Mouse (Mus musculus) adrenal gland, adult 8-10 months (tissue): Measurements from ENCODE around the gene Hmgb1. TPM values are rescaled to one million over a fixed set of nuclear protein-coding genes. Genes with fewer than 3 reads are reported as not detected.
A peak's percentile ranks its signal among the peaks of the same experiment; 100 is the strongest.
"Not testable (repeated sequence)": the region's sequence is repeated elsewhere in the genome, so short reads cannot be mapped to it uniquely, and the experiment has no call there.

Experiments used
- DNase-seq: peaks from one replicate; pipeline ENCODE4 v3.0.0; 2022
- total RNA-seq, 4 experiments: library from RNA; stranded (reverse); gene quantifications; 2 replicates each; pipeline ENCODE4 v1.2.4; 2022

Gene Hmgb1
- total RNA-seq, 4 experiments from 2014 or later, result 138 to 162 (median 149) TPM

DNA sequence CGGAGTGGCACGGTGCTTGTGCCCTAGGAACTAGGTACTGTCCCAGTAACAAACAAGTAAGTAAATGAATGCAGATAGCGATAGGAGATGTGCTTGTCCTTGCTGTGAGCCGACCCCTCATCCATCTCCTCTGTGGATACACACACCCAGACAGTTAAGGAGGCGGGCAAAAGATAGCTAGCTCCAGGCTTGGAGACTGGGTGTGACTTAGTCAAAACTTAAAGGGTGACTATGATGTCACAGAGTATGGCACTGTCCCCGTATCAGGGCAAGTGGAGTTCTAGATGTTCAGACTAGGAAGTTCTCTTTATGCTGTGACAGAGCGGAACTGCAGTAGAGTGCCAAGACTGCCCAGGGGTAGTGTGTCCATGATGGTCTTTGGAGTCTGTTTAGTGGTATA lies 37.6 kb downstream of the Hmgb1 start:
- DNase-seq, result no peak

DNA sequence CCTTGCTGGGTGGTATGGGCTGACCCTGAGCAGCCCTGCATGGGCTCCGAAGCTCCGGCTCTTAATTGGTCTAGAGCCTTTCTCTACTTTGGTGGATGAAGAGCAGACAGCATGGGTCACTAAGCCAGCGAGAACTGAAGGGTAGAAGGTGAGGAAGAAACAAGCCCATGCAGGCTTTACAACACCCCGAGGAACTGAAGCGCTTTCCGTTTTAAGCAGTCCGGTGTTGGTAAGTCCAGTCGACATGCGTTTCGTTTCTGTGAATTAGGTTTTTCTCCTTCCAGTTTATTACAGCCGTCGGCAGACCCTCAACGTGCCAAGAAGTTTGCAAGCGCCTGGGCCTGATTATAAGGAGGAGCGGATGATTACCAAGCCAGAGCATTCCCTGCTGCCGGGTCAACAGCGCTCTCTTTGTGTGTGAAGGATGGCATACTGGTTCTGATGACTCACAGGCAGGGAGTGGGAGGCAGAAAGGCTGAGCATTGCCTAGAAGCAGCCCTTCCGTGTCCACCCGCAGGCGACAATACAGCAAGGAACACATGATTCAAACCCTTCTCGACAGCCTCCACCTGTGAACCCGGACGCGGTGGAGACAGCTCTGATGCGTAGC lies 40.4 kb downstream of the Hmgb1 start:
- no peak for DNase-seq

DNA sequence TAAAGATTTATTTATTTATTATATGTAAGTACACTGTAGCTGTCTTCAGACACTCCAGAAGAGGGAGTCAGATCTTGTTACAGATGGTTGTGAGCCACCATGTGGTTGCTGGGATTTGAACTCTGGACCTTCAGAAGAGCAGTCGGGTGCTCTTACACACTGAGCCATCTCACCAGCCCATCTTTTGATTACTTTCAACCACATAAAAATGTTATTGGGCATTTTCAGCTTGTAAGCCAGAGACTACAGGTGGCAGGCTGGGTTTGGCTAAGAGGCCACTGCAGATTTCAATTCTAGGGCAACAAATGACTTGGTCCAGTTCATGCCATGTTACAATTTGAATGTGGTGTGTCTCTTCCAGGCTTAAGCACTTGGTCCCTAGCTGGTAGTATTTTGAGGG lies 43.1 kb downstream of the Hmgb1 start:
- not testable (repeated sequence) for DNase-seq

DNA sequence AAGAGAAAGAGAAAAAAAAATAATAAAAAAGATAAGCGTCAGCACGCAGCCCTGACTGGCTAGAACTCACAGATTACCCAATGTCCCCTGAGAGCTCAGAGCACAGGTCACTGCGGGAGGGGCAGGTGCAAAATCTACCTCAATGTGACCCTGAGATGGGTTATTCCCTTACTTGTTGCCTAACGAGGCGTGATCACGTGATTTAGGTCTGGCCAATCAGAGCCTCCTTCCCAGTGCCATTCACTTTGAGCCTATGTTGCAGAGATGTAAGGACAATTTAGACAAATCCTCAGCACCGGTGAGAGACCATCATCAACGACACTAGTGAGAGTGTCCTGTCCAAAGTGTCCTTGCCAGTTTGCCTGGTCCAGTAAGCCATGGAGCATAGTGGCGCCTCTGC lies 44.0 kb downstream of the Hmgb1 start:
- no peak for DNase-seq

DNA sequence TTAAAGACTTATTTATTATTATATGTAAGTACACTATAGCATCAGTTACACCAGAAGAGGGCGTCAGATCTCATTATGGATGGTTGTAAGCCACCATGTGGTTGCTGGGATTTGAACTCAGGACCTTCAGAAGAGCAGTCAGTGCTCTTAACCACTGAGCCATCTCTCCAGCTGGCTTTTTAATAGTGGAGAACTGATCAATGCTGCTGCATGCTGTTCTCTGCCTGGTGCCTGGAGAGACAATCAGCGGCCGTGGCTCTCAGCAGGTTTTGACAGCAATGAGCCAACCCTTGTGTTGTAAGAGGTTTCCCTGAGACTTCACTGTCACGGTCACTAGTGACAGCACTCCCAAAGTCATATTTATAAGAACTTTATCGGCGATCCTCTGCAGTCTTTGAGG lies 46.2 kb downstream of the Hmgb1 start:
- DNase-seq, result not testable (repeated sequence)

DNA sequence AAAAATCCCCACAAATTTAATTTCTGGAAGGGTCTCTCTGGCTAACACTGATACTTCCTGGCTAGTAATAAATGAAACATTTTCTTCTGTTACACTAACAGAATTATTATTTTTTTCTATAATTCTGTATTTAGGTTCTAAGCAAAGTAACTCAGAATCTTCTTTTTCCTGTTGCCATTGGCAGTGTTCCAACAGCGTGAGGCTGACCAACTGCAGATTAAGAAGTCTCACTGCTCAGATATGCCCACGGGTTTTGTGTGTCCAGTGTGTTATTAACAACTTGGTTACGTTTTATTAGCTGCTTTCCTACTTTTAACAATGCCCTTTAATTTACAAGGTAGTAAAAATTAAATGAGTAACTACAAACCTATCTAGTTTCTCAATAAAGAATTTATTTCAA lies 46.8 kb downstream of the Hmgb1 start:
- DNase-seq, result no peak

DNA sequence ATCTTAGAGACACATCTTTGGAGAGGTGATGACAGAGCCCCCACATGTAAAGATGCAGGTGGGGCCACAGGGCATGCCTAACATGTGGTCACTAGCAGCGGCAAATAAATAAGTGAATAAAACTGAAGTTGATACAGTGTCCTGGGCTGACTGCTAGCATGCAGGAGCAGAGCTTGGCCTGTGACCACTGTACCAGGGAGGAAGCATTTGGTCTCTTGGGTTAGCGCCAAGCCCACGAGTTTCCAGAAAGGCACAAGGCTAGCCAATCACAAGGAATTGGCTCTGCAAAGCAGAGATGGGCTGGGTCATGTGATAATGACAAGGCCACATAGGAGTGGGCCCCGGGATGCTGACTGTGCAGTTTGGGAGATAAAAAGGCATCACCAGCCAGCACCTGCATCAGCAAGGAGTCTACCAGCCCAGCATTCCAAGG lies 47.3 kb downstream of the Hmgb1 start:
- DNase-seq, result no peak

DNA sequence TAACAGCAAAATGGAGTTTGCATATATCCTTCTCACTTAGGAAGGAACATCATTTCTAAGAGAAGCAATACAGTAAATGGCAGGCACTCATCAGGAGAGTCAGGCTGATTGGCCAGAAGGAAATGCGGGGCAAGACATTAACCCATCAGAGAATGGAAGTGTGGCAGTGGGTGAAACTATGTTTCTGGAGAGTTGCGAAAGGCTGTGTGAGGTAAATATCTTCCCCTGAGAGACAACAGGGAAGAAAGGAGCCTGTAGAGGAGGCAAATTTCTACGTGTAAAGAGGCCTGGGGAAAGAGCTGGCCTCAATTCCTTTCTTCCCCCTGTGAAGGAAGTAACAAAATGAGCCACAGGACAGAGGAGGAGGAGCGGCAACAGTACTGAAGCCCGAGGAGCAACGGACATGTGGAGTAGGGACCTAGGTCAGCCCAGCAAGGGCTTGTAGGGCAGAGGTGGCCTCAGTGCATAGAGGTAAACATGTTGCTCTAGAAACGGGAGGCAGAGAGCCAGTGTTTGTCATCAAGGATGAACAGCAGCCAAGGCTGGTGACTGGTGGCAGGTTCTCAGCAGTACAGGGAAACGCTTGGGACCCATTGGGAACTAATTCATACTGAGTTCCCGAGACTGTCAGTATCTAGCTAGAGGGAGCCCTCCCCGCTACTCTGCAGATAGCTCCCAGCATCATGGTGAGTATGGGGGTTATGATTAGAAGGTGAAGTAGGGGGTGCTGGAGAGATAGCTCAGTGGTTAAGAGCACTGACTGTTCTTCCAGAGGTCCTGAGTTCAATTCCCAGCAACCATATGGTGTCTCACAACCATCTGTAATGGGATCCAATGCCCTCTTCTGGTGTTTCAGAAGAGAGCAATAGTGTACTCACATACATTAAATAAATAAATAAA lies 48.6 kb downstream of the Hmgb1 start:
- DNase-seq, result no peak

DNA sequence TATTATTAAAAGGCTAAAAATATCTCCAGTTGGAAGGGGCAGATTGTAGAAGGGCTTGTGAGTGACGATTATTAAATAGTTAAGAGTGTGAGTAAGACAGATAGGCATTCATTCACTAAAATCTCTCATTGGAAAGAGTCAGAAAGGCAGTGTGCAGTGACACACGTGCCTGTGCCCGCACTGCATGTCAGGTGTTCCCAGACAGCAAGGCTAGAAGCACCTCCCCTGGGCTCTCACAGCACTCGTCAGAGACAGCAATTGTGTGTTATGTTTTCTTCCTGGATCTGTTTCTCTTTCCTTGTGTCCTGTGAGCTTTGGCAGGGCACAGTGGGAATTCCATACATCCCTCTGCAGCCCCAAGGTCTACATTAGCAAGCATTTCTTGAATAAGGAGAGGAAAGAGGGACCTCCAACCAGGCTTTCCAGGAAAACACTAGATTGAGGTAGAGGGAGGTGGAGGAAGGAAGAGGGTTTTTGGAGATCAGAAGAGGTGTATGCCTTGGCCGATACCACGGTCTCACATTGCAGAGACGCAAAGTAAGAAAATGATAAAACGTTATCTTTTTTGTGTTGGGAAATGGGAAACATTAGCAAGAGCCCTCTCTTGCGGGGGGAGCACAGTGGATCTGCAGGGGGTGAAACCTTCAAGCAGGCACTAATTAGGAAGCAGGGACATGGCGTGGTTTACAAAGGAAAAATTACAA lies 49.4 kb downstream of the Hmgb1 start:
- DNase-seq, result no peak

DNA sequence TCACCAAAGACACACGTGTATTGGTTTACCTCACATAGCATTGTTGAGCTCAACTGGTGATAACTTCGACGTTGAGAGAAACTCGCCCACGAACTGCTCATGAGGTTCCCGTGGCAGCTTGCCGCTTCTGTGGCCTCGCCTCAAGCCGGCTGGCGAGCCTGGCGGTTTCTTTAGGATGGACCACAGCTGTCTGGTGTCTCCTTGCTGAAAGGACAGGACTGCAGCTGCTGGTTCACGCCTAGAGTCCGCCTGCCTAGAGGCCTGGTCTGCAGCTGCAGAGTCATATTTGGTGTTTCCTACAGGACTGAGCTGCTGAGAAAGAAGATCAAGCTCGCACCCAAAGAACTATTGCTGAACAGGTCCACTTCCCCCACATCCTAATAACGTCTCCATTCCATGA lies 55.8 kb downstream of the Hmgb1 start:
- no peak for DNase-seq

DNA sequence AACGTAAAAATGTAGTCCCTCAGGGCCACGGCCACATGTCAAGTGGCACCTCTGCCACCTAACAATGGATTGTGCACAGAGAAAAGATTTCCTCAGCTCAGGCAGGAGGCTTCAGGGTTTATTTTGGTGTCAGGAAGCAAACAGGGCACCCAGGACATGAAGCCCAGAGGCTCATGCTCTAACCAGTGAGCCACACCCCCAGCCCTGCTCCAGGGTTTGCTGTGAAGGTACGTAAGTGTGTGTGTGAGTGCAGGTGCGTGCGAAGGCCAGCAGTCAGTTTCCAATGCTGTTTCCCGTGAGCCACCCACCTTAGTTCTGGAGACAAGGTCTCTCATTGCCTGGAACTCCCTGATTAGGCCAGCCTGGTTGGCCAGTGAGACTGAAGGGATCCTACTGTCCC lies 60.5 kb downstream of the Hmgb1 start:
- DNase-seq, result no peak

DNA sequence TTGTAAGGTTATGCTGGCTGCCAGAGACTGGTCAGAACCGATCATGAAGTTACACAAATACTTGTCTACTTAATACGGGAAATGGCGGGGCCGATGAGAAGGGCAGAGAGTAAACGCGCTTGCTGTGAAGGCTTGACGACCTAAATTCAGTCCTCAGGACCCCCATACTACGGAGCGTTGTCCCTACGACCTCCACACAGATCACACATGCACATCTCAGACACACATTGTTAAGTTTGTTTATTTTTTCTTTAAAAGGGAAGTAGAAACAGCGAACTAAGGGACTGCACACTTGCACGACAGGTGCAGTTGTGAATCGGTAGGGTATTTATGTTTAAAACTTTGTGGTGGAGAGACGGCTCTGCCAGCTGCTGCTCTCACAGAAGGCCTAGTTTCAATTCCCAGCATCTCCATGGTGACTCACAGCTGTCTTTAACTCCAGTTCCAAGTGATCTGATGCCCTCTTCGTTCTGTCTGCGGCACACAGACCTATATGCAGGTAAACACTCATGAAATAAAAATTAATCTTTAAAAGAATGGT lies 64.9 kb downstream of the Hmgb1 start:
- DNase-seq, result no peak

DNA sequence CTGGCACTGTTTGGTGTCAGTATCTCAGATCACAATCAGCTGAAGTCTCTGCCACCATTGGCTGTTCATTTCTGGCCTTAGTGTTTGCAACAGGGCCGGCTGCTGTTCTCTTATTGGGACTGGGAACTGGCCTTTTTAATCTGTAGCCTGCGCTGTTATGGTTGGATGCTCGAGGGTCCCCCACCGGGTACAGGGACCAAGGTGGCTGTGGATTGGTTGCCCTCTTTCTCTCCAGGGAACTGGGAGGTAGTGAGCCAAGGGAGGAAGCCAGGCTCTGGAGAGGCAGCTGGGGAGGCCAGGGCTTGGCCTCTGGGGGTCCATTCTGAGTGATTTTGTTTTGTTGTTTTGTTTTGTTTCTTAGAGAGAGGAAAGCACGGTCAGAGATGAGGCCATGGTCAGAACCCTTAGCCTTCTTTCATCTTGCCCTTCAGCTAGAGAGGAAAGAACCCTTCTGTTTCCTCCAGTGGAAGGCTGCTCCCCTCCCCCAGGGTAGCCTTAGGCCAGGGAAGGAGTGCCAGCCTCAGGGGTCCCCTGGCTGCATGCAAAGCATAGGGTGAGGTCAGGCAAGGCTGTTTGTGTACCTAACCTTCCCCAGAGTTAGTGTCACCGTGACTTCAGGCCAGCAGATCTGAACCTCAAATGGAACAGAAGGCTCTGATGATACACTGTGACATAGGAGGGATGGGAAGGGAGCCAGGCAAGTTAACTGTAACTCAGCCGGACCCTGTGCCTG lies 66.3 kb downstream of the Hmgb1 start:
- no peak for DNase-seq

DNA sequence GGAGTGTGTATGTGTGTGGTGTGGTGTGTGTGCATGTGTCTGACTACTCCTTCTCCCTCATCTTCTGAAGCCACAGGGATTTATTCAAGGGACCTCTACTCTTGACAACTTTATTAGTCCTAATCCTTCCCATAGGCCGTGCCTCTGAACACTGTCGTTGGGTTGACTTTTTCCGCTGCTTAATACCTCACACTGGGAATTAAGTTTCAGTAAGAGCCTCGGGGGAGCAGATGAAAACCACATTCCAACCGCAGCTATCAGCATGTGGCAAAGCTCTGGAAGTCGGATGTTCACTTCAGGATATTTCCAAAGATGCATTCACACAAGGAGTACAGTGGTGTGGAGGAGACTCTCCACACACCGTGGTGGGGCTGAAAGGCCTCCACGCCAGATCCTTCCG lies 69.7 kb downstream of the Hmgb1 start:
- DNase-seq, result no peak

DNA sequence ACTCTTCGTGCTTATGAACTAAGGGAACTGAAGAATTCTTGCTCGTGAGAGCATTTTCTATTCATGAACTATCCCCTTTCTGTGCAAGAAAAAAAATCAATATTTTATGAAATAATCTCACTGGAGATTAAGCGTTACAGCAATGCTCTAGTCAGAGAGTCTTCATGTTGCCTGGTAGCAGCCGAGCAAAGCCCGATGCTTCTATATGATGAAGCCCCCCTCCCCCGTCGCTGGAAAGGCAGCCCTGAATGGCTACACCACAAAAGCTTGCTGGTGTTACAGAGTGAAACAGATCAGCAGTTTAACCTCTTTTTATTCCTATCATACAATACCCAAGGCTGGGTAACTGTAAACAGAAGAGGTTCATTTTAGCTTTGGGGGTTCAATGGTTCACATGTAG lies 70.3 kb downstream of the Hmgb1 start:
- no peak for DNase-seq

DNA sequence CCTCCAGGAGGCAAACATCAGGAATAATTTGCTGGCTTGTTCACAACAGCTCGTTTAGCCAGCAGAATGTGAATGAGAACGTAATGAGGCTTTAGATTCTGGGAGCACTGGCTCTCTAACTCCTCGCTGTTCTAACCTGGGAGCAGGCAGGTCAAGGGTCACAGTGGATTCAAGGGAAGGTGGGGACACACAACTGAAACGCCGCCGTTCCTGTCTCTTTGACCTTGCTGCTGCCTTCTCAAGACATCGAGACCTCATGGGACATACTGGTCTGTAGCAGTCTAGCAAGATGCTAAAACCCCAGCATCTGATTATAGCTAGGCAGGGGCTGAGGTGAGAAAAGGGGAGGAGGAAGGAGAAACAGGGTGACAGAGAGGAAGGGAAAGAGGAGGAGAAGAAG lies 70.8 kb downstream of the Hmgb1 start:
- no peak for DNase-seq

DNA sequence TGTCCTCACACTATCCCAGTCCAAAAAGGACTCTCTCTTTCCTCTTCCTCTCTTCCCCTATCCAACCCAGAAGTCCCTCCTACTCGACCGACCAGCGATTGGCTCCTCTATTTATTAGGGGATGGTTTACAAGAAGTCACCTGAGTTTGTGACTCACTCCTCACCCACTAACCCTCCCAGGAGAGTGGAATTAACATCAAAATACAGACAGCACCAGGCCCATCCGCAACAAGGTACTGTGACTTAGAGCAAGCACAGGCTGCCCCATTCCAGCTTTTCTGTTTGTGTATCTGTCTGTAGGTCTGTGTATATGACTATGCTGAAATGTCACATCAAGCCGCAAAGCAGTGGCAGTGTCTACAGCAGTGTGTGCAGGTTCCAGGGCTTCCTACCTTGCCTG lies 71.7 kb downstream of the Hmgb1 start:
- DNase-seq, result no peak

DNA sequence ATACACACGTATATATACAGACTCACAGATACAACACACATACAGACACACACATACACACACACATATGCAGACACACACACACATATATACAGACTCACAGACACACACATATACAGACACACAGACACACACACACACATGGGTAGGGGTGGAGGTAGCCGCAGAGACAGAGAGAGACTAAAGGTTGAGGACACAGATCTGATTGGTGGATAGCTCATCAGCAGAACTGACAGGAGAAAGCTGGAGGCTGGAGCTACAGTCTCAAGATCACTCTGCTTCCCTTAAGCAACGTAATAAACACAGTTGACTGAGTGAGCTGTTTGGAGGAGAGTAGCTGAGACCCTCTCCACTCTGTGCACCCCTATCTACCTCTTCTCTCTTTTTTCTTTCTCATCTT lies 75.1 kb downstream of the Hmgb1 start:
- no peak for DNase-seq

DNA sequence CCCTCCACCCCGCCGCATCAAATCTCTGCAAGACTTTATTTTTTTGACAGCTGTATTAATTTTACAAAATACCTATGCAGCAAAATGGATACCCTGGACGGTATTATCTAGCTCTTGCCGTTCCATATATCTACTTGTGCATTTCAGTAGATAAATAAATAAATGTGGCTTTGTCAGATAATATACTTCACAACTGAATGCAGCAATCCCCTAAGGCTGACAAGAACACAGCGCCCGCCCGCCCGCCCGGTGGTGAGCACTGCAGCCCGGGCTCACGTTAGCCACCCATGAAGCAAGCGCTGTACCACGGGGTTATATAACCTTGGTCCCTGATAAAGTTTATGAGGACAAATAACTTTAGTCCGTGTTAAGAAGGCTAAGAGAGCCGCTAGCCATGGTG lies 76.1 kb downstream of the Hmgb1 start:
- peak; percentile 14 for DNase-seq

DNA sequence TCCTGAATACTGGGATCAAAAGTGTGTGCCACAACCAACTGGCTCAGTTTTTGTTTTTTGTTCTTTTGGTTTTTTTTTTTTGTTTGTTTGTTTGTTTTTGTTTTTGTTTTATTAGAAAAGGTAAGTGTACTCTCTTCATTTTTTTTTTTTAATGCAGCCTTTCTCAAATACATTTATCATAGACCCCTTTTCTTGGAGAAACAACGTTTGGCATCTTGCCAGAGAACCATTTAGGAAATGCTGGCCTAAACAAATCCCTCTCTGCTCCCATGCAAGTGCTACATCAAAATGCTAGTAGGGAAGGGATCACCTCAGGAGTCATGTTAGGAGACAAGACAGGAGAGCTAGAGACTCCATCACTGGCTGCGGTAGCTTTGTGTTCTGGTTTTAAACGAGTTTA lies 76.7 kb downstream of the Hmgb1 start:
- DNase-seq, result no peak

DNA sequence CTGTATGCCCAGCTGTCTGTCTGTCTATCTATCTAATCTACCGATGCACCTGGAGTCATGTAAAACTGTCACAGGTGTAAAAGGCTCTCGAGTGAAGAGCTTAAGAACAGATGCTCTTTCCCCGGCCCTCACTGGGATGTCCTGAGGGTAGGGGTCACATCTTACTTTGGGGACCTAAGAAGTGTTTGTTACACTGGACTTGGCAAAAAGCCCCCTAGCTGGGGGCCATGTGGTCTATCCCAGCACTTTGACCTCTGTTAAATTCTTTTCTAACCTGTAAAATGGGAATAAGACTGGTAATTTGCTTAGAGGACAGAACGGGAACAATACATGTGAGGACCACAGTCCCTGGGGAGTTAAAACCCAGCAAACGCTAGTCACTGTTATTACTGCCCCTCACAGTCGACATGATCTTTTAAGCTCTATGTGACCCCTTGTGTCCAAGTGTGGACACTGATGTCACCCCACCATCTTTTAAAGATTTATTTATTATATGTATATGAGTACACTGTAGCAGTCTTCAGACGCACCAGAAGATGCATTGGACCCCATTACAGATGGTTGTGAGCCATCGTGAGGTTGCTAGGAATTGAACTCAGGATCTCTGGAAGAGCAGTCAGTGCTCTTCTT lies 80.1 kb downstream of the Hmgb1 start:
- DNase-seq, result no peak

DNA sequence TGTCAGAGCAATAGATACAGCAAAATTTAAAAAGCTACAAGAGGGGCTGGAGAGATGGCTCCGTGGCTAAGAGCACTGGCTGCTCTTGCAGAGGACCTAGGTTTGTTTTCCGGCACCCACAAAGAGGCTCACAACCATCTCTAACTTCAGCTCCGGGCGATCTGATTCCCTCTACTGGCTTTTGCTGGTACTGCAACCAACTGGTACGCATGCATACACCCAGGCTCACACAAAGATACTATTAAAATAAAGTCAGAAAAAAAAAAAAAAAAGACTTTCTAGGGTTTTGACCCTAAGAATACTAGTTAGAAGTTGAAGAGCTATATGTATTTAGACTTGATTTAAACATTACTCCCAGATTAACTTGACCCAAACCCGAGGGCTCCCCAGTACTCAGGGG lies 82.4 kb downstream of the Hmgb1 start:
- no peak for DNase-seq
